Mouse (Mus musculus) ES-E14 (cell line): ENCODE data around the gene Fam83d.

ENCODE experiments used
- CHD2 ChIP-seq: IDR thresholded peaks from 2 replicates; pipeline ENCODE4 v1.6.1; 2014; ENCODE audit warnings: mild to moderate bottlenecking, low read depth, low read length, inconsistent platforms
- HCFC1 ChIP-seq: IDR thresholded peaks from 2 replicates; pipeline ENCODE4 v1.6.1; 2012; ENCODE audit warnings: low read length, inconsistent platforms, borderline replicate concordance; ENCODE audit not compliant: insufficient read depth
- MAFK ChIP-seq: IDR thresholded peaks from 2 replicates; pipeline ENCODE4 v1.6.1; 2014; ENCODE audit warnings: mild to moderate bottlenecking, low read depth, low read length, inconsistent platforms; ENCODE audit not compliant: insufficient read depth
- ZC3H11A ChIP-seq: IDR thresholded peaks from 2 replicates; pipeline ENCODE4 v1.6.1; 2012; ENCODE audit warnings: low read depth, mild to moderate bottlenecking, inconsistent platforms, low read length, borderline replicate concordance
- ZNF384 ChIP-seq: IDR thresholded peaks from 2 replicates; pipeline ENCODE4 v1.6.1; 2012; ENCODE audit warnings: low read depth, low read length, inconsistent platforms

DNA sequence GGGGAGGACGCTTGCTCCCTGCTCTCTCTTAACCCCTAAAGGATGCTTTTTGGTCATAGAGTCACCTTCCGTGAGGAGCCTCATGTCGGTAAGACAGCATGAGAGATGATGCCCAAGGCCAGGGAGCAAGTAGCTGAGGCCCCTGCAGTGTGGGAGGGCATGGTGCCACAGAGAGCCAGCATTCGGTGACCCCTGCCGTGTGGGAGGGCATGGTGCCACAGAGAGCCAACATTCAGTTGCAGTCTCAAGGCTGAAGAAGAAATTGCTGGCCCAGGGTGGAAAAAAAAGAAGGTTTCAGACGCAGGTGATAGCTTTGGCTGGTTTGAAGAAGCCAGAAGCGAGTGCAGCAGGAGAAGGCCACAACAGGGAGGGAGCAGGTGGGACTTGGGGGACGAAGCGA lies 35.4 kb upstream of the Fam83d start:
- no peak for TF ChIP-seq CHD2
- TF ChIP-seq ZC3H11A: no peak
- no peak for TF ChIP-seq ZNF384
- no peak for TF ChIP-seq HCFC1
- no peak for TF ChIP-seq MAFK
